Mouse (Mus musculus) MEL-GATA-1-ER (cell line): ENCODE data around the gene 1110008L16Rik.
"Not testable (repeated sequence)": the region's sequence is repeated elsewhere in the genome, so short reads cannot be mapped to it uniquely, and the experiment has no call there.

Experiments
- DNase-seq: peaks from one replicate; pipeline ENCODE4 v3.0.0-alpha.2; 2012; ENCODE audit warnings: low read depth; ENCODE audit errors: extremely low read depth

The 1110008L16Rik gene

DNA sequence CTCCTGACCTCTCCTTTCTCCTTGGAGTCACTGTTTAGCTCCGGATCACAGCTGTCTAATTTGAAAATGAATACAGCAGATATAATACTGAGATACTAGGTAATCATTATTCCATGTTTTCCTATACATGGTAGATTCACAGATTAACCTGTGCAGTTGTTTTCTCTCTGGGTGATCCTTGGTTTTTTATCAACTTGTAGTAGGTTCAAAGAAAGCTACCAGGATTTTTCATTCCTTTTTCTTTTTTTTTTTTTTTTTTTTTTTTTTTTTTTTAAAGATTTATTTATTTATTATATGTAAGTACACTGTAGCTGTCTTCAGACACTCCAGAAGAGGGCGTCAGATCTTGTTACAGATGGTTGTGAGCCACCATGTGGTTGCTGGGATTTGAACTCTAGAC is 39.1 kb downstream of the 1110008L16Rik start:
- DNase-seq, result not testable (repeated sequence)

DNA sequence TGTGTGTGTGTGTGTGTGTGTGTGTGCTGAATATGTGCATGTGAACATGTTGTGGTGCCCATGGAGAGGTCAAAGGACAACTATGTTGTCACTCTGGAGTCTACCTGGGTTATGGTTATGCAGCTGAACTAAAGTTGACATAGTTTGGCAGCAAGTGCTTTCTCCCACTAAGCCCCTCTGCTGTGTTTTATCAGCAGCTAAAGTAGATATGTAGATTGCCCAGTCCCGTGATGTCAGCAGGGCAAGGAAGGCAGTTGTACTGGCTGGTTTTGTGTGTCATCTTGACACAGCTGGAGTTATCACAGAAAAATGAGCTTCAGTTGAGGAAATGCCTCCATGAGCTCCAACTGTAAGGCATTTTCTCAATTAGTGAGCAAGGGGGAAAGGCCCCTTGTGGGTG is 43.7 kb downstream of the 1110008L16Rik start:
- DNase-seq, result not testable (repeated sequence)

DNA sequence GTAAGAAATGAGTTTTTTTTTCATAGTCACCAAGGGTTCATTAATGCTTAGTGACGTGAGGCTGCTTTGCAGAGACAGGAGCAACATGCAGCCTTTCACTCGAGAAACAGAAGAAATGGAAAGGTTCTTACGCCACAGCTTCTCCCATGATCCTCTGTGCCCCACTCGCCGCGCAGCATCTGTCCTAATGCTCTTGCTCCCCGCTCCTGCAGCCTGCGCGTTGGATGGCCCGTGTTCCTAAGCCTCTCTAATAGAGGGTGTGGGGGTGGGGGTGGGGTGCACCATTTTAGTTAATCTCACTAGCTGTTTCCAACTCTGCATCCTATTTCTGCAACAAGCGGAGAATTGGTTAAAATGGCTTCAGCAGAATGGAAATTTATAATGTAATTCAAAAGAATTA is 44.6 kb downstream of the 1110008L16Rik start:
- DNase-seq, result no peak

DNA sequence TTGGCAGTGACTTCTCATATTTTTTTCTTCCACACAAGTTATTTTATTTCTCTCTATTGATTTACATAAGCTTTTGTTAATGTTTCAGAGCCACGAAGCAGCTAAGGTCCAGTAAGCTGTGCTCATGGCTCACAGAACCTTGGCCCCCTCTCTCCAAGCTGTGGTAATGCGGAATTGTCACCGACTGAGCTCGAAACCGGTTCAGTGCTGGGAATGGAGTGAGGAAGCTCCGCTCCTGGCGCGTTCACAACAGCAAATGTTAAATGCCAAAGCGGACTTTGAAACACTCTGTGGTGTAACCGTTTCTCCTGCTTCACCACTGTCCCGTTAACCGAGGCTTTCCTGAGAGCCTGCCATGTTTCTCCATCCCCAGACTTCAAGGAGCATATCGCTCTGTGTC is 45.2 kb downstream of the 1110008L16Rik start:
- no peak for DNase-seq

DNA sequence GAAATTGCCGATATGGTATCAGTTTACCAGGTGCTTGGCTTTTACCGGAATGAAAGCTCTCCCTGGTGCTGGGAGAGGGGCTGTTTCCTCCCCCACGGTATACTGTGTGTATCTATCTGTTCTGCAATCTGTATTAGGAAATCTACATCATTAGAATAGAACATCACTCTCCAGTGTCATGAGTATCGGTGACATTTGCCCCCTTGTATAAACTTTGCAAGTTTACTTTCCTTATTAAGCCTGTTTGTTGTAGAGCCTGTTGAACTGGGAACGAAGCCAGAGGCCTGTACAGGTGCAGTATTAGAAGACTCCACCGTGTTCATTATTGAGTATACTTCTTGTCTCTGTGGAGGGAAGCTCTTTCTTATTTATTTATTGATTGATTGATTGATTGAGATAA is 54.0 kb downstream of the 1110008L16Rik start:
- no peak for DNase-seq

DNA sequence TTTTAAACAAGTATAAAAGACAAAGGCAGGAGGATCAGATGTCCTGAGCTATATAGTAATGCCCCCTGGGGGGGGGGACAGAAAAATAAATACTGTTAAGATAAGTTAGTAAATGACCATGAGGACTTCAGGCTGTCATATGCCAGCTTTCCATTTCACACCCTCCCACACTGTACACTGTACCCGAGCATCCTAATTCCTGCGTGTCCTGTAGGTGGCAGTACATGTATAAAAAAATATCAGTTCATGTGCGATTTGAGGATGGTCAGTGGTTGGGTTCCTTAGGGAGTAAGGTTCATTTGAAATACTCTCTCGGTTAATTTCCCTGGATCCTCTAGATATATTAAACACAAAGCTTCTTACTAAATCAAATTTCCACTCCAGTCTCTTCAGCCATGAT is 55.5 kb downstream of the 1110008L16Rik start:
- peak; percentile 23 for DNase-seq

DNA sequence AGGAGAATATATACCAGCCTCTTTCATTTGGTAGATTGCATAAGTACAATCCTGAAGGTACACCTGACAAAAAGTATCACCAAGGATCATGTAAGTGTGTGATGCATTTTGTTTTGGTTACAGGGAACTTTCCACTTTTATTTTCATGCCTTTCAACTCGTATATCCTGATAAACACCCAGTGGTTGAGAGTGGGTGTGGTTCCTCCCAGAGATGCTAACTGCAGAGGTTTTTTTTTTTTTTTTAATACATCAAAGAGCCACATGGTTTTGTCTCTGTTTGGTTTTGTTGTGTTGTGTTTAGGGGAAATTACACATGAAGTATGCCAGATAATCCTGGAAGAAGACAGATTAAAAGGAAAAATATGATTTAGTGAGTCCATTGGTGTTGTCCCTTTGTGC is 57.9 kb downstream of the 1110008L16Rik start:
- no peak for DNase-seq

DNA sequence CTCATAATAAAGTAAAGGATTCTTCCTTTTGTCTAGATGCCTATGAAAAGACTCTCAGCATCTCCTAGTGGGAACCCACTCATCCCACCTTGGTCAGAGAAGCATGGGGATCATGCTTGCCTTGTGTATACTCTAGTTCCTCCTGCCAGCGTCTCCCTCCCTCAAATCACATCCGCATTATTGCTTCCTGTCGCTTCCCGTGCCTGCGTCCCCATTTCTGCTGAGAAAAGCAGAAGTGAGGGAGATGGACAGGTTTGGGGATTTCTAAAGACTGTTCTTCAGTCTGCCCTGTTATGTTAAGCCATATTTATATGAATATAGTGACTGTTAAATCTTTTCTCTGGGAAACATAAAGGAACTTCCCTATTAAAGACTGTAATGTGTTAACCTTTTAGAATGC is 61.6 kb downstream of the 1110008L16Rik start:
- DNase-seq, result no peak

DNA sequence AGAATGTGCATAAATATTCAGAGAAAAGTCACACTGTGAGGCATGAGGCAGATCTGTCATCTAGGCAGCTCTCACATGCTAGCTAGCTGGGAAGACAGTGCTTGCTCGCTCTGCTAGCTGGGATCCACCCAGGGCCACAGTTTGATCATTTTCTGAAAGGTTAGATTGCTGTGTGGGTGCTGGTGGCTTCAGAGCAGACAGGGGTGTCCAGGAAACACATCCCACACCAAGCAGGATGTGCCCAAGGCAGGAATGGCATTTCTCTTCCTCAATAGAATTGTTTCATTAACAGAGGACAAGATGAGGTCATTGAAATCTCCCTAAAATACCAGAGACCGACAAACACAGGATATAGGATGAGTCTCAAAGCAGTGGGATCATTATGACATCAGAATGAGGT is 65.7 kb downstream of the 1110008L16Rik start:
- DNase-seq, result no peak

DNA sequence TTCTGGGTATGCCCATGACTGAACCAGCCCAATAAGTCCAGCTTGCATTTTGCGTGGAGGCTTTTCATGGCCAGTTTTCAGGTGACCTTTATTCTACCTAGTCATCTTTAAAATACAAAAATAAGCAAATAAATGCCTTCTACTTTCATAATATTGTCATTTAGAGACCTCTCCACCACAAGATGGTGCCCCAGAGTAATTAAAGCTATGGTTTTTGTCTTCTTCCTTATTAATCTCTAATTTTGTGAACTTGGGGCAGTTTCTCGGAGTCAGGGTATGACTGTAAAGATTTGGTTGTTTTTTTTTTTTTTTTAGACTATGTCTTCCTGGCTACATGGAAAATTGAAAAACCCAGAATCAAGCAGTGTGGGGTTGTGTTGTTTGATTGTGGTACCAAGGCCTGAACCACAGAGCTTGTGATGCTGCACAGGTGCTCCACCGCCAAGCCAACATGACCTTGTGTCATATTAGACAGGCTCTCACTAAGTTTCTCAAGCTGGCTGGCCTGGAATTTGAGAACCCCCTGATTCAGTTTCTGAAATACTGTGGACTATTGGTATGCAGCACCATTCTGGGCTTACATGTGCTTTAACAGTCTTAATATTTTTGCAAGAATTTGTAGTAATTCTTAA is 73.2 kb downstream of the 1110008L16Rik start:
- no peak for DNase-seq

DNA sequence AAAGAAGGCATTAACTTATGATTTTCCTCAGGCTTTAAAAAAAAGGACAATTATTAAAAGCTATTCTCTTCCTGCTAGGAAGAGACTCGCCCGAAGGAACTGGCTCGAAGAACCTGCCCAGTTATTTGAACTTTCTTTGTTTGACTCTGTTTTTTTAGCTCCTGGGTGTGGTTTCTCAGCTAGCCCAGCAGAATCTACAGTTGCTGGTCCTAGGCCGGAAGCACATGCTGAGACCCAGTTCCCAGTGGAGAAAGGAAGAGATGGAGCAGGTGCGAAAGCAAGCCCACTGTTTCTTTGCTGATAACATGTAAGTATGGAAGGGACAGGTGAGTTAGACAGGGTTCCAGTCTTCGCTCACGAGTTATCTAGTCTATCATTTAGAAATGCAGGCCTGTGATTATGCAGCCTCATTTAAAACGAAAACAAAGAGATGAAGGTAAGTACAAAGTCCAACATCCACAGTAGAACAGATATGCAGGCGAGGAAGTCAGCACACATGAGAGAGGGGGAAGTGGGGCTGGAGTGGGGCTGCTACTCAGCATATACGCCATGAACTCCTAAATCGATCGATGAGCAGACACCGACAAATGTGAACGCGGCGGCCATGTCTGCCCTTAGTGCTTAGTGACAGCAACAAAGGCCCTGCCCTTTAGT is 77.7 kb downstream of the 1110008L16Rik start:
- DNase-seq, result no peak

DNA sequence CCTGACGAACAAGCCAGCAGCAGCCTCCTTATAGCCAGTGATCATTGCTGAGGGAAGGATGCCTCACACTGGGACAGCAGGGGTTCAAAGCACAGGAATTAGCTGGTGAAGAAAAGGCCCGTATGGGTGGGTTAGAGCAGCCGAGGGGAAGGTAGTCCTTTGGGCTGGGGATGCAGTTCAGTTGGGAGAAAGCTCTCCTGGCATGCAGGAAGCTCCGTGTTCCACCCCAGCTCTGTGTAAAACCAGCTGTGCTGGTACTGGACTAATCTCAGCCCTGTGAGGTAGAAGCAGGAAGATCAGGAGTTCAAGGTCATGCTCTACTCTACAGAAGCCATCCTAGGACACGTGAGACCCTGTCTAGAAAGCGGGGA is 78.2 kb downstream of the 1110008L16Rik start:
- DNase-seq, result no peak

DNA sequence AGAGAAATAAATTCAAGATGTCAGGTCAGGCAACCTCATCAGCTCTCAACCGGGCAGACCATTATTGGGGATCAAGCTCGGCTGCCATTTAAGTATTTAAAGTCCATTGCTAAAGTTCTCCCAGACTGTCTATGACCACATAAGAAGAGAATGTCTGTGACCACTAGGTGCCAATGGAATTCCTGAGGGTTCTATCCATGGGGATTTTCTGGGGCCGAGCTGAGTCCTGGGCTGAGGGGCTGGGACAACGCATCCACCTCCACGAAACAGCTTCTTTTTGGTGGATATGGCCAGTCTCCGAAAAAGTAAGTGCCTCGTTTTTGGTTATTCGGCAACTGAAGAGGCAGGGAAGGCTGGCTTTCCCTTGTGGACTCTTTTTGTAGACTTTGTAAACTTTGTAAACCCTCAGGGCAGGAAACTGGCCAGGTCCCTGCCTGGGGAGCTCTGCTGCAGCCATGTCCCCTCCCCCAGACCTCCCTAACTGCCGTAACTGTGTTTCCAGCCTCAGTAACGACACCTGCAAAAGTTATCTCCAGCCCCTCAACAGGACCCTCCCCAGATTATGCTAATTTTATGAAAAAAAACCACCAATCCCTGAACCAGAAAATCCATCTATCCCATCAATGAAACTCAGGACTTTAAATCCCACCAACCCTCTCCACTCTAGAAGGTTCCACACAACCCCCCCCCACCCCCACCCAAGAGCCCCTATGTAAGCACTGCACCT is 84.8 kb downstream of the 1110008L16Rik start, which contains the start of gene Psma6:
Psma6 (plus strand) TSS at position 200 of the 727 bp plus-strand sequence.
- DNase-seq, result no peak

DNA sequence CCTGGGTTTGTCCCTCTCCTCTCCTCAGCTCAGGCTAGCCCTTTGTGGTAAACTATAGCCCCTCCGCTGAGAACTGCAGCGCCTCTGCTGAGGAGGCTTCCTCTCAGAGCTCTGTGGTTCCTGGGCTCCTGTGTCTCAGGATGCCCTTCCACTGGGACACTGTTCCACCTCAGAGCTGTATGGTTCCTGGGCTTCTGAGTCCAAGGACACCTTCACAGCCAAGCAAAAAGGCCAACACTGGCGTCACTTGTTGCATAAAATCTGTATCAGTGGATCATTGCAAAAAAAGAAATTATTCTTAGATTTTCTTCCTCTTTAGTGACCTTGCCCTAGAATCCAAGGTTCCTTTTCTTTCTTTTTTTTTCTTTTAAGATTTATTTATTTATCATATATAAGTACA is 85.4 kb downstream of the 1110008L16Rik start:
- no peak for DNase-seq

DNA sequence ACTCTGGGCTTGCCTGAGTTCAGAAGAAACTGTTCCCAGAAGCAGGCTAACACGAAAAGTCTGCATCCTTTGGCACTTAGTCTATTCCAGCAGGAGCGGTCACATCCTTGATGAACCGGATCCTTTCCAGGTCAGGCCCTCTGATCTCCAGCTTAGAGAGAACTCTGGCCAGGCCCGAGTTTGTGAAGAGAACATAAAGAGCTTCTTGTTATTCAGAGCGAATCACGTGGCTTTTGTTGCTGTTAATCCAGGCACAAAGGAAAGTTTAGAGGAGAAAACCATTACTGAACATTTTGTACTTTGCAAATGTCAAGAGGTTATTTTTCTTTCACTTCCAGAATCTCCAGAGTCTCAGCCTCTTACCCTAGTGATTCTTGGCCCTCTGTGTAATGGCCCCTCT is 86.6 kb downstream of the 1110008L16Rik start:
- DNase-seq, result no peak

DNA sequence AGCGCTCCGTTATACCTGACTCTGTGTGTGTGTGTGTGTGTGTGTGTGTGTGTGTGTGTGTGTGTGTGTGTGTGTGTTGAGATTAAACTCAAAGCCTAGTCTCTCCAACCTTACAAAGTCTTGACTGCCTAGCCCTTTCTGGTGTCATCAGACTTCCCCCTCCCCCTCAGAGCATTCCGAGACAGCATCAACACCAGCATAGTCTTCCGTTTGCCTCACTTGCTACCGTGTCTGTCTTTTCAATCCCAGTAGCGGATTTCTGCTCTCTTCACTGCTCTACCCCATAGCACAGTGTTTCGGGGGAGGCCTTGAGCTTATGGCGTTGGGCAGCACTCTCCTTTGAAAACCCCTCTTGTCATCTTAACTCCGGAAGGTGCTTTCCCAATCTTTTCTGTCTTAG is 87.1 kb downstream of the 1110008L16Rik start:
- no peak for DNase-seq

DNA sequence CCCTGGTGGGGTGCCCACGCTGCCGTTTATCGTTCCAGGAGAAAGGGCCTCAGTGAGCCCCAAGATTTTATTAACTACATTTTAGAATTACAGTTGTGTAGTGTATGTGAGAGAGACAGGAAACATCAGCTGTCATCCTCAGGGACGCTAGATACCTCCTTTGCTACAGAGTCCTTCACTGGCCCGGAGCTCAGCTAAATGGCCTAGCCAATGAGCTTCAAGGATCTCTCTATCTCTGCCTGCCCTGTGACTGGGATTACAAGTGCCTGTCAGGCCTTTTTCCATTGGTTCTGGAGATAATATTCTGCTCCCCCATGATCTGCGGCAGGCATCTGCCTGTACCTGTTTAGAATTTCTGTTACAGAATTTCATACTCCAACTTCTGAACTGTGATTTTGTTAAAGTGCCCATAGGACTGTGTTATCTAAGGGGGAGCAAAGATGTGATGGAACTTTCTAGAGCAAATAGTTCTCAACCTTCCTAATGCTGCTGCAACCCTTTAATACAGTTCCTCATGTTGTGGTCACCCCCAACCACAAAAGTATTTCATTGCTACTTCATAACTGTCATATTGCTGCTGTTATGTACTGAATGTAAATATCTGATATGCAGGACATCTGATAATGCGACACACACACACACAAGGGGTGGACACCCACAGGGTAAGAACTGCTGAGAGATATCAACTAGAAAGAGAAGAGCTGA is 87.9 kb downstream of the 1110008L16Rik start:
- DNase-seq, result no peak

DNA sequence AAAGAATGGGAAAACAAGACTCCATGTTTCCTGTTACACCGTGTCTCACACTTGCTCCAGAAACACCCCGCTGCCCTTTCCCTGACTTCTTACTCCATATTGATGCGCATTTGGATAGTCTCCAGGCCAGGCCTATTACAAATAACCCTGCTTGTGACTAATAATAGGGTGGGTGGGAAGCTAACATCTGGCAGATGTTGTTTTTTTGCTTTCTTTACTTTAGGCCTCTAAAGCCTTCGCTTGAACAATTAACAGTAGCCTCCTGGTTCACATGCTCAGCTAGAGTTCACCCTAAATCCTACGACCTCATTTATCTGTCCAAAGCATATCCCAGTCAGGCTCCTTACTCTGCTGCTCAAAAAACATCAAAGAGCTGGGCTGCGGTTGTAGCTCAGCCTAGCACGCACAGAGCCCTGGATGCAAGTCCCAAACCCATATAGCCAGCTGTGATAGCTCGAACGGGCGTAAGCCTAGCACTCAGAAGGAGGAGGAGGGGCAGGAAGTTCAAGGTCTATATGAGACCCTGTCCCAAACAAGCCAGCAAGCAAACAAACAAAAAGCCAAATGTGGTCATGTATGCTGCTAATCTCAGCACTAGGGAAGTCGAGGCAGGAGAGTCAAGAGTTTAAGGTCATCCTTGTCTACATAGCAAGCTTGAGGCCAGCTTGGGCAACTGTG is 88.5 kb downstream of the 1110008L16Rik start:
- DNase-seq, result no peak

DNA sequence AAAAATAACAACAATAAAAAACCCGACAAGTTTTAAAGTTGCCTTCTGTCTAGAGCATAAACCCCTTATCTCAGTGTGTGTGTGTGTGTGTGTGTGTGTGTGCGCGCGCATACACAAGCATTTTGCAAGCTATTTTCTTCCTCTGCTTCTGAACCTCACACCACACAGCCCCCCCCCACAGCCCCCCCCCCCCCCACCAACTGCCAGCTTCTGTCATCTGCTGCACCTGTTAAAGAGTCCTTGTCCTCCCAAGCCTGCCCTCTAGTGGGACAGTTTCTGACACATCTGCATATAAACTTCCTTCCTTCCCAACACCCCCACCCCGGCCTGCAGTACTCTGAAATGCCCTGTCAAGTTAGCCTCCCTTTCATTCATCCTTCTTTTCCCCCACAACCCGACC is 89.1 kb downstream of the 1110008L16Rik start:
- DNase-seq, result peak; percentile 29

DNA sequence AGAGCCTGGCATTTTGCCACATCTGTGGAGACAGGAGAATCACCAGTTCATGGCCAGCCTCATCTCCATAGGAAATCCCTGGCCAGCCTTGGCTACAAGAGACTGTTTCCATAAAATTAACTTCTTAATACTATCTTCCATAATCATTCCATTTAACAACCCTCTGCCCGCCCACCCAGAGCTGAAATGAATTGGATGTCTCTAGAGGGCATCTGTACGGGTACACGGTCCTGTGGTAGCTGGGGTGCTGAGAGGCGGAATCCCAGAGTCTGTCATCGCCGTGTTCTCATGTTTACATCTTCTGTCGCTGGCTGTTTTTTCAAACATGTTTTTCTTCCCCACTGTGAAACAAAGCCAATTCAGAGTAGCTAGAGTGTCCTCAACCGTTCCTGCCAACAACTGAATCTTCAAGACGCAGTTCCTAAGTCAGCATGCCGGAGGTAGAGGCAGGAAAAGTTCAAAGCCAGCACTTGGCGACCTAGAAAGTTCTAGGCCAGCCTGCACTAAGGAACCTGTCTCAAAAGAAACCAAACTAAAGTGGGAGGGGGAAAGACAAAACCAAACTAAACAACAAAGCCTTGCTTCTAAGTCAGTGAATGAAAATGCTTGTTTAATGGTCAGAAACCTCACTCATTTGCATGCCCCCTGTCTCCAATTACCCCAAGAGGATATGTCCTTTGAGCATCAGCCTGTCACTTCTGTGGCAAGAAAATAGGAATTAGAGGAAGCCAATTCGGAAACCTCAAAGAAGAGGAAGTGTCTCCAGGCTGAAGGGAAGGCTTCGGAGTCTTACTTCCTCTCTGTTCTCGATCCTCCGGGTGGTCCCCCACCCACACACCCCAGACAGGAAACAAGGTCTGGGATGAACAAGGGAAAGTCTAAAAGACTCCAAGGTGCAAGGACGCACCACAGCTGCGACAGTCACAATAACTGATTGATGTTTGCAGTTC is 90.0 kb downstream of the 1110008L16Rik start:
- peak; percentile 83 for DNase-seq
